Mouse (Mus musculus): ENCODE measurements around the gene Tmem223.

The Tmem223 gene

GRCm38 (mm10) chr19:8770567-8771270, at the start of gene Tmem223:
Gene Tmem223, plus strand, starts transcription at chr19:8770996.
- no peak for TF ChIP-seq GATA4 (IDR thresholded peaks at IDR 0.05; ENCODE audit: insufficient replicate concordance, low read length)

DNA sequence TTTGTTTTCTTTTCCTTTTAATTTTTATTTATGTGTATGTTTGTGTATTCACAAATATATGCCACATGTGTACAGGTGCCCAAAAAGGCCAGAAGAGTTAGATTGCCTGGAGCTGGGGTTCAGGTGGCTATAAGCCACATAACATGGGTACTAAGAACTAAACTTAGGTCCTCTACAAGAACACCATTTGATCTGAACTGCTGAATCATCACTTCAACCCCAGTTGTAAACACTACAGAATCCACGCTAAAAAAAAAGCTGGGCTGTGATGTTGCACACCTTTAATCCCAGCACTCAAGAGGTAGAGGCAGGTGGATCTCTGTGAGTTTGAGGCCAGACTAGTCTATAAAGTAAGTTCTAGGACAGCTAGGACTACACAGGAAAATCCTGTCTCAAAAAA, 49.4 kb upstream of the Tmem223 start:
- TF ChIP-seq GATA4 (IDR thresholded peaks at IDR 0.05; ENCODE audit: insufficient replicate concordance, low read length), result no peak

GRCm38 (mm10) chr19:8722021-8722420, 48.8 kb upstream of the Tmem223 start:
- TF ChIP-seq GATA4 (IDR thresholded peaks at IDR 0.05; ENCODE audit: insufficient replicate concordance, low read length), result no peak

GRCm38 (mm10) chr19:8722559-8722906, 48.3 kb upstream of the Tmem223 start:
- no peak for TF ChIP-seq GATA4 (IDR thresholded peaks at IDR 0.05; ENCODE audit: insufficient replicate concordance, low read length)

- no peak for TF ChIP-seq GATA4 (IDR thresholded peaks at IDR 0.05; ENCODE audit: insufficient replicate concordance, low read length)
These were observed 47.8 kb upstream of the Tmem223 start, which contains the start of gene Slc3a2 for GRCm38 (mm10) chr19:8722907-8723573. Gene Slc3a2, minus strand, starts transcription at chr19:8723369.

- TF ChIP-seq GATA4 (IDR thresholded peaks at IDR 0.05; ENCODE audit: insufficient replicate concordance, low read length), result no peak
These were observed 47.0 kb upstream of the Tmem223 start for GRCm38 (mm10) chr19:8723574-8724346.

- TF ChIP-seq GATA4 (IDR thresholded peaks at IDR 0.05; ENCODE audit: insufficient replicate concordance, low read length), result no peak
These were observed 46.4 kb upstream of the Tmem223 start for GRCm38 (mm10) chr19:8724392-8724791.

DNA sequence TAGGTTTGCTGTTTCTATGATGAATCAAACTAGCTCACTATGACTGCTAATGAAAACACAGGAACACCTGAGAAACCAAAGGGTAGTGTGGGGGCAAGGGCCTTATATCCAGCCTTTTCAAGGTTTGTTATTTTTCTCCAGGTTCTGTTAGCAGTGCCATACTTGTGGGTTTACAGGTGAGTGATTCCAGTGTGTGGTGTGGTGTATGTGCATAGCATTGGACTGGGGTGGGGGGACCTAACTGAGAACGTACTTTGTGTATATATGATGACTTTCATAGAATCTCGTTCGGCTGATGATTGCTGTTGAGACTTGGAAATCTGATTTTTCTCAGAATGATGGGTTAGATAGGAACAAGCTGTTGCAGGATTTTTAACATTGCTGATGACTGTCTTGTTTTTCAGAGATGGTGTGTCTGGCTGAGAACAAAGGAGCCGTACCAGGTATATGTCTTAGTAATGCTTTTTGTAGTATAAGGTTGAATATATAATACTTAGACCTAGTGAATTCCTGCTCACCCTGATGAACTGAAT, 45.6 kb upstream of the Tmem223 start:
- no peak for TF ChIP-seq GATA4 (IDR thresholded peaks at IDR 0.05; ENCODE audit: insufficient replicate concordance, low read length)

DNA sequence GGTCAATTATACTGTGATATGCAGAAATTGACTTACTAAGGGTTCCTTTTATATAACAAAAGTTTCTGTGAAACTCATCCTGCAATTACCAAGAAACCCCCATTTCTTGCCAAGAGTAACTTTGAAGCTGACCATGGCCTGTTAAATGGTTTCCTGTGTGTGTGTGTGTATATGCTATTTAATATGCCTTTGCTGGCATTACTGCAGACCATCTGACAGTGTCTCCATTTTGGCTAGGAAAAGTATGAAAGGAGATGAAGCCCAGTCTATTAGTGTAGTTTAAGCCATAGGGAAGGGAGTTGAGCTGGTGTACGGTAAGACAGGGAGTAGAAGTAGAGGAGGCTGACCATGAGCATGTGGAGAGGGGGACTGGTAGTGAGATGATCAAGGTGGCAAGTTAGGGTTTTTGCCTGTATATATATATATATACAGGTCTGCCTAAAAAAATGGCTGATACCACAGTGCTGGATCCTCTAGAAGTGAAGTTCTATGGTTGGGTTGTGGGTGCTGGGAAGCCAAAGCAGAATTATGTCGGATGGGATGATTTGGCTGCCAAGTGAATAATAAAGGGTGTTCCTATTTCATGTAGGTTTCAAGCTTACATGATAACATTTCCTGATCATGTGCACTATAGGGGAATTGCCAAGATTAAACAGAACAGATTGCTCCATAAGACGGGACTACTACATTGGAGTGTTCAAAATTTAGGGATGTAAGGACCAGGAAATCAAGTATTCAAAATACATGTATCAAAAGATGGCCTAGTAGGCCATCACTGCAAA, 44.0 kb upstream of the Tmem223 start:
- no peak for TF ChIP-seq GATA4 (IDR thresholded peaks at IDR 0.05; ENCODE audit: insufficient replicate concordance, low read length)

DNA sequence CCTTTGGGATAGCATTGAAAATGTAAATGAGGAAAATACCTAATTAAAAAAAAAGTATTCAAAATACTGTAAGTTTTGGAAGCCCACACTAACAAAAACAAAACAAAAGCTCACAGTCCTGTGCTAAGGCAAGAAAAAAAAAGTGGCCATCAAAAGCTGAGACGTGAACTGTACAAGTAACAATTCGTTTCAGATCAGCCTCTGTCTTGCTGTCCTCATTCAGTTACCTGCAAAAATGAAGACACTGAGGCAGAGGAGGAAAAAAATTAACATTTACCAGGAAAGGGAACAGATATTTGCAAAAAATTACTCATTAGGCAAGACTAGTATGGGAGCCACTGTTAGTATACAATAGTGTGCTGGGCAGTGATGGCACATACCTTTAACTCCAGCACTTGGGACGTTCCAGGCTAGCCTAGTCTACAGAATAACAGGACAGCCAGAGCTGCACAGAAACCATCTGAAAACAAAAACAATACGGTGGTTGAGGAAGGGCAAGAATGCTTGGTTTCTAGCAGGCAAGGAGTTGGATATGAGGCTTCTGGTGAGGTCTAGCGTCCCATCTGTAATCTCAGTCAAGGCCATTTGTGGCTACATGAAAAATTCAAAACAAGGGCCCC, 43.2 kb upstream of the Tmem223 start:
- no peak for TF ChIP-seq GATA4 (IDR thresholded peaks at IDR 0.05; ENCODE audit: insufficient replicate concordance, low read length)

DNA sequence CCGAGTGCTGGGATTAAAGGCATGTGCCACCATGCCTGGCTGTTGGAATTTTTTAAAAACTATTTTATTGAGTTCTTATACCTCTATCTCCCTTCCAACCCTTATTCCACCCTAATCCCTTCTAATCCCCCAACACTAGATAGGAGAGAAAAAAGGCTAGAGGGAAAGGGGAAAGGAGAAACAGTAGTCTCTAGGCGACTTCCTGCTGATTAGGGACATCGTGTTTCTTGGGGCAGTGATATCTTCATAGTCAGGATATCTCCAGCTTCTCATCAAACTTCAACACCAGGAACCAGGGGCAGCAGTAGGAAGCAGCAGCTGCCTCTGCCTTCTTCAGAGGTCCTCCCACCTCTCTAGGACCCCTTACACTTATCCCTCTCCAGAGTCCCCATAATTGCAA, 36.5 kb upstream of the Tmem223 start:
- no peak for TF ChIP-seq GATA4 (IDR thresholded peaks at IDR 0.05; ENCODE audit: insufficient replicate concordance, low read length)

- TF ChIP-seq GATA4 (IDR thresholded peaks at IDR 0.05; ENCODE audit: insufficient replicate concordance, low read length), result no peak; the same call in 1 of the 2 replicates
These were observed 35.2 kb upstream of the Tmem223 start, which contains the start of gene Wdr74 for GRCm38 (mm10) chr19:8735389-8736159. Gene Wdr74, plus strand, starts transcription at chr19:8735827.

GRCm38 (mm10) chr19:8736160-8736467, 34.7 kb upstream of the Tmem223 start:
- TF ChIP-seq GATA4 (IDR thresholded peaks at IDR 0.05; ENCODE audit: insufficient replicate concordance, low read length), result no peak

- no peak for TF ChIP-seq GATA4 (IDR thresholded peaks at IDR 0.05; ENCODE audit: insufficient replicate concordance, low read length)
These were observed 31.9 kb upstream of the Tmem223 start for GRCm38 (mm10) chr19:8738911-8739310.
